Mouse (Mus musculus): ENCODE measurements at regions not wholly inside any gene's neighbourhood (a gene's known extent, or its start where the extent isn't known, plus 50 kb on each side); places are given as distances from the start of the nearest gene placed in this dataset.

GRCm38 (mm10) chr15:63517301-63517700, 327.7 kb downstream of the Gsdmc2 start:
- TF ChIP-seq EP300 (IDR thresholded peaks at IDR 0.05; ENCODE audit: insufficient read depth, low read depth, low read length) = no peak
- no peak for TF ChIP-seq POLR2A (IDR thresholded peaks at IDR 0.05; ENCODE audit: insufficient read depth, low read length)
- no peak for TF ChIP-seq CTCF (IDR thresholded peaks at IDR 0.05; ENCODE audit: low read depth, low read length)
